Mouse (Mus musculus) embryonic facial prominence, embryonic 11.5 days (tissue): ENCODE measurements around the gene Zfp558. TPM values are rescaled to one million over a fixed set of nuclear protein-coding genes. Genes with fewer than 3 reads are reported as not detected.
"Not testable (repeated sequence)": the region's sequence is repeated elsewhere in the genome, so short reads cannot be mapped to it uniquely, and the experiment has no call there.

ENCODE experiments used
- ATAC-seq: fragments of 200-750 bp; cut with Nextera tagmentation; replicated peaks from 2 replicates; pipeline ENCODE4 v1.8.0; 2017; ENCODE audit warnings: low read depth; ENCODE audit not compliant: insufficient number of reproducible peaks, low FRiP score, low TSS enrichment
- DNase-seq: peaks from one replicate; pipeline ENCODE4 v3.0.0-alpha.2; 2015; ENCODE audit warnings: low spot score
- H3K27ac ChIP-seq: fragments of 300-500 bp; sonication (generic); replicated peaks from 2 replicates; pipeline ENCODE4 v1.5.1; 2014; ENCODE audit warnings: mild to moderate bottlenecking, low read depth, low read length, control low read depth
- H3K27me3 ChIP-seq: fragments of 300-500 bp; sonication (generic); 2 replicates; pipeline ENCODE4 v1.6.1; 2014; ENCODE audit warnings: mild to moderate bottlenecking, low read length, moderate library complexity, mixed read lengths; ENCODE audit not compliant: control insufficient read depth, insufficient read depth
- H3K36me3 ChIP-seq: fragments of 300-500 bp; sonication (generic); replicated peaks from 2 replicates; pipeline ENCODE4 v1.6.1; 2014; ENCODE audit warnings: low read depth, mild to moderate bottlenecking, low read length, moderate library complexity, mixed read lengths; ENCODE audit not compliant: control insufficient read depth, insufficient read depth
- H3K4me1 ChIP-seq: fragments of 300-500 bp; sonication (generic); 2 replicates; pipeline ENCODE4 v1.6.1; 2014; ENCODE audit warnings: low read length, mixed read lengths; ENCODE audit not compliant: control insufficient read depth, insufficient read depth
- H3K4me2 ChIP-seq: fragments of 300-500 bp; sonication (generic); 2 replicates; pipeline ENCODE4 v1.6.1; 2014; ENCODE audit warnings: low read depth, mild to moderate bottlenecking, control low read depth, low read length, moderate library complexity
- H3K4me3 ChIP-seq: fragments of 300-500 bp; sonication (generic); 2 replicates; pipeline ENCODE4 v1.5.1; 2014; ENCODE audit warnings: low read depth, low read length, control low read depth
- H3K9ac ChIP-seq: fragments of 300-500 bp; sonication (generic); replicated peaks from 2 replicates; pipeline ENCODE4 v1.6.1; 2014; ENCODE audit warnings: mild to moderate bottlenecking, control low read depth, low read length
- H3K9me3 ChIP-seq: fragments of 300-500 bp; sonication (generic); replicated peaks from 2 replicates; pipeline ENCODE4 v1.6.1; 2016; ENCODE audit warnings: mild to moderate bottlenecking, low read length, inconsistent platforms, mixed read lengths; ENCODE audit not compliant: control insufficient read depth
- WGBS: fragments of 180-500 bp; shearing (Covaris S2); extraction: QIAGEN DNeasy Blood & Tissue Kit; methylation state at CpG from one replicate; pipeline ENCODE4 v1.1.7; 2014; 5-methylcytosine and 5-hydroxymethylcytosine counted together
- microRNA-seq: library from miRNA; unstranded; fragments of <30 nt; microRNA quantifications from one replicate; pipeline ENCODE4, GENCODE M21; 2016; ENCODE audit warnings: borderline number of aligned reads
- polyA plus RNA-seq: library from polyadenylated mRNA; unstranded; fragments of >200 nt; fragmentation: Nextera tagmentation; extraction: Ambion mirVana; gene quantifications from 2 replicates; pipeline ENCODE4 v1.2.1, GENCODE M21; 2014

Gene Zfp558
- polyA plus RNA-seq, 1 experiment from 2014 or later, result 15.9 TPM

DNA sequence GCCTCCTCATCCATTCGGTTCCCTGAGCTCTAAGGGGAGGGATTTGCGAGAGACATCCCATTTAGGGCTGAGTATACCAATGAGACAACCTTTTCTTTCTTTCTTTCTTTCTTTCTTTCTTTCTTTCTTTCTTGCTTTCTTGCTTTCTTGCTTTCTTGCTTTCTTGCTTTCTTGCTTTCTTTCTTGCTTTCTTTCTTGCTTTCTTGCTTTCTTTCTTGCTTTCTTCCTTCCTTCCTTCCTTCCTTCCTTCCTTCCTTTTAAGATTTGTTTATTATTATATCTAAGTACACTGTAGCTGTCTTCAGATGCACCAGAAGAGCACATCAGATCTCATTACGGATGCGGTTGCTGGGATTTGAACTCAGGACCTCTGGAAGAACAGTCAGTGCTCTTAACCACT is 65.7 kb downstream of the Zfp558 start:
- H3K4me3 ChIP-seq, H3K27ac ChIP-seq, H3K27me3 ChIP-seq, ATAC-seq, H3K4me1 ChIP-seq, H3K9me3 ChIP-seq, H3K4me2 ChIP-seq, H3K36me3 ChIP-seq, H3K9ac ChIP-seq: not testable (repeated sequence)
- 89% methylated on average over 4 of the region's 4 CpGs for WGBS
- peak; percentile 13 for DNase-seq

Small RNA genes within 50 kb of the gene (microRNA-seq; reads per million reads assigned to microRNA genes)
- gene Gm22854, result not detected

Other genes with a start within 250 kb of the Zfp558 start
- 128 and 142 TPM in 2 replicates for gene Chordc1, start 186.1 kb downstream of the Zfp558 start, polyA plus RNA-seq
- gene Naalad2, start 75.3 kb downstream of the Zfp558 start, polyA plus RNA-seq, result 3.1 and 4.4 TPM in 2 replicates
- not detected in 2 replicates for gene Ubtfl1, start 73.8 kb downstream of the Zfp558 start, polyA plus RNA-seq
- not detected in 2 replicates for gene Mbd3l2, start 47.6 kb downstream of the Zfp558 start, polyA plus RNA-seq
- gene Mbd3l1, start 91 bp upstream of the Zfp558 start, polyA plus RNA-seq, result not detected in 2 replicates
- 0.01 TPM in 1 of 2 replicates, not detected in the other for gene Muc16, start 196.3 kb upstream of the Zfp558 start, polyA plus RNA-seq